Mouse (Mus musculus) liver, adult 2 months (tissue): ENCODE data around the gene Vwa5b2. TPM values are rescaled to one million over a fixed set of nuclear protein-coding genes. Genes with fewer than 3 reads are reported as not detected.

Experiments used
- DNase-seq: peaks from one replicate; pipeline ENCODE4 v3.0.0-alpha.2; 2011; ENCODE audit warnings: low read depth, low spot score; ENCODE audit errors: extremely low read depth
- H3K27ac ChIP-seq: fragments of 200-500 bp; replicated peaks from 2 replicates; pipeline ENCODE4 v1.5.1; 2012; ENCODE audit warnings: low read depth, mild to moderate bottlenecking, control low read depth, inconsistent platforms, low read length; ENCODE audit not compliant: insufficient read depth
- H3K27me3 ChIP-seq: fragments of 200-500 bp; 2 replicates; pipeline ENCODE4 v1.6.1; 2012; ENCODE audit warnings: mild to moderate bottlenecking, moderate library complexity, low read length, inconsistent platforms; ENCODE audit not compliant: control insufficient read depth, insufficient read depth
- H3K36me3 ChIP-seq: fragments of 200-500 bp; 2 replicates; pipeline ENCODE4 v1.6.1; 2012; ENCODE audit warnings: low read length, inconsistent platforms; ENCODE audit not compliant: control insufficient read depth, insufficient read depth
- H3K4me1 ChIP-seq: fragments of 200-500 bp; 2 replicates; pipeline ENCODE4 v1.6.1; 2011; ENCODE audit warnings: low read length; ENCODE audit not compliant: control insufficient read depth, insufficient read depth
- H3K4me3 ChIP-seq: fragments of 200-500 bp; 2 replicates; pipeline ENCODE4 v1.5.1; 2011; ENCODE audit warnings: low read depth, mild to moderate bottlenecking, control low read depth, low read length, moderate library complexity; ENCODE audit not compliant: insufficient read depth
- H3K79me2 ChIP-seq: fragments of 200-500 bp; 2 replicates; pipeline ENCODE4 v1.6.1; 2012; ENCODE audit warnings: inconsistent platforms, mild to moderate bottlenecking, low read length, moderate library complexity; ENCODE audit not compliant: control insufficient read depth, insufficient read depth
- H3K9ac ChIP-seq: fragments of 200-500 bp; 2 replicates; pipeline ENCODE4 v1.6.1; 2012; ENCODE audit warnings: low read depth, mild to moderate bottlenecking, control low read depth, inconsistent platforms, low read length
- CTCF ChIP-seq: fragments of 200-500 bp; IDR thresholded peaks from 2 replicates; pipeline ENCODE4 v1.5.1; 2011; ENCODE audit warnings: low read depth, low read length, control low read depth
- POLR2A ChIP-seq: fragments of 200-500 bp; IDR thresholded peaks from 2 replicates; pipeline ENCODE4 v1.6.1; 2011; ENCODE audit warnings: low read length, control low read depth; ENCODE audit not compliant: insufficient read depth; ENCODE audit errors: extremely low read depth
- WGBS: fragments of 180-500 bp; shearing (Covaris S2); methylation state at CpG from one replicate; pipeline ENCODE4 v1.1.7; 2018; 5-methylcytosine and 5-hydroxymethylcytosine counted together
- polyA plus RNA-seq: library from polyadenylated mRNA; depleted of rRNA; stranded (reverse); fragments of >200 nt; gene quantifications from 2 replicates; pipeline ENCODE4 v1.2.3, GENCODE M21; 2012
- total RNA-seq: library from RNA; depleted of rRNA; stranded (reverse); fragments of >200 nt; gene quantifications from 2 replicates; pipeline ENCODE4 v1.2.3, GENCODE M21; 2014

The Vwa5b2 gene
- total and polyA plus RNA-seq, 2 experiments = not detected

GRCm38 (mm10) chr16:20595737-20596136 lies 6.5 kb downstream of the Vwa5b2 start:
- no peak overlapping the region for H3K27ac ChIP-seq

GRCm38 (mm10) chr16:20596687-20597441 lies 7.6 kb downstream of the Vwa5b2 start:
- Histone ChIP-seq H3K27ac (no peak overlapping the region), H3K4me3 (no peak overlapping the region), H3K4me1 (no peaks in the 10 kb centered on the region), H3K9ac (no peak overlapping the region), H3K36me3 (no peaks in the 10 kb centered on the region), H3K27me3 (peaks cover 2% of the 10 kb centered on the region; the same call in 1 of the 2 replicates), H3K79me2 (no peaks in the 10 kb centered on the region)
- 69% methylated on average over 7 of the region's 7 CpGs for WGBS
- no peak for TF ChIP-seq POLR2A
- TF ChIP-seq CTCF = no peak
- no peak for DNase-seq

More at GRCm38 (mm10) chr16:20595737-20596136, 6.5 kb downstream of the Vwa5b2 start:
- H3K4me3 ChIP-seq = no peak overlapping the region
- H3K79me2 ChIP-seq = no peaks in the 10 kb centered on the region
- H3K4me1 ChIP-seq = no peaks in the 10 kb centered on the region
- WGBS = 82% methylated on average over 4 of the region's 4 CpGs
- peaks cover 12% of the 10 kb centered on the region for H3K27me3 ChIP-seq
- H3K9ac ChIP-seq = no peak overlapping the region
- no peaks in the 10 kb centered on the region for H3K36me3 ChIP-seq
- no peak for DNase-seq
- no peak for TF ChIP-seq CTCF
- no peak for TF ChIP-seq POLR2A

GRCm38 (mm10) chr16:20600511-20600910 lies 11.2 kb downstream of the Vwa5b2 start:
- no peaks in the 10 kb centered on the region; the same call in 1 of the 2 replicates for H3K27me3 ChIP-seq
- no peaks in the 10 kb centered on the region for H3K4me1 ChIP-seq
- H3K27ac ChIP-seq = no peak overlapping the region
- H3K36me3 ChIP-seq = no peaks in the 10 kb centered on the region
- no peak overlapping the region for H3K4me3 ChIP-seq
- no peak for DNase-seq
- WGBS = 73% methylated on average over 5 of the region's 5 CpGs
- H3K9ac ChIP-seq = no peak overlapping the region
- no peaks in the 10 kb centered on the region for H3K79me2 ChIP-seq
- TF ChIP-seq POLR2A (no peak), CTCF (no peak)

- WGBS = 82% methylated on average over 9 of the region's 9 CpGs
- no peaks in the 10 kb centered on the region; the same call in 1 of the 2 replicates for H3K36me3 ChIP-seq
- H3K79me2 ChIP-seq = no peaks in the 10 kb centered on the region
- no peaks in the 10 kb centered on the region for H3K4me1 ChIP-seq
- no peaks in the 10 kb centered on the region for H3K27me3 ChIP-seq
- H3K4me3 ChIP-seq = no peak overlapping the region
- no peak overlapping the region for H3K9ac ChIP-seq
- TF ChIP-seq CTCF = no peak
- TF ChIP-seq POLR2A = no peak
- no peak for DNase-seq
- H3K27ac ChIP-seq = no peak overlapping the region
Measured at GRCm38 (mm10) chr16:20604705-20605104, 15.4 kb downstream of the Vwa5b2 start.

- Histone ChIP-seq H3K27me3 (no peaks in the 10 kb centered on the region), H3K27ac (peak overlapping the region; percentile 33), H3K4me3 (peak overlapping the region; percentile 81), H3K4me1 (peaks cover 3% of the 10 kb centered on the region; the same call in 1 of the 2 replicates), H3K79me2 (no peaks in the 10 kb centered on the region), H3K36me3 (no peaks in the 10 kb centered on the region; the same call in 1 of the 2 replicates), H3K9ac (peak overlapping the region; percentile 87)
- under 1% methylated on average over 28 of the region's 28 CpGs for WGBS
- TF ChIP-seq POLR2A = peak; percentile 55; the same call in 1 of the 2 replicates
- no peak for TF ChIP-seq CTCF
- peak; percentile 78 for DNase-seq
Measured at GRCm38 (mm10) chr16:20610501-20611356, 21.5 kb downstream of the Vwa5b2 start.
